Mouse (Mus musculus) thymus, postnatal 10 days (tissue): ENCODE measurements around the gene Arl2.

Experiments
- DNase-seq, 2 experiments: peaks; one replicate each; pipeline ENCODE4 v3.0.0; 2021; ENCODE audit warnings: low spot score in 2 of 2

Arl2 gene

DNA sequence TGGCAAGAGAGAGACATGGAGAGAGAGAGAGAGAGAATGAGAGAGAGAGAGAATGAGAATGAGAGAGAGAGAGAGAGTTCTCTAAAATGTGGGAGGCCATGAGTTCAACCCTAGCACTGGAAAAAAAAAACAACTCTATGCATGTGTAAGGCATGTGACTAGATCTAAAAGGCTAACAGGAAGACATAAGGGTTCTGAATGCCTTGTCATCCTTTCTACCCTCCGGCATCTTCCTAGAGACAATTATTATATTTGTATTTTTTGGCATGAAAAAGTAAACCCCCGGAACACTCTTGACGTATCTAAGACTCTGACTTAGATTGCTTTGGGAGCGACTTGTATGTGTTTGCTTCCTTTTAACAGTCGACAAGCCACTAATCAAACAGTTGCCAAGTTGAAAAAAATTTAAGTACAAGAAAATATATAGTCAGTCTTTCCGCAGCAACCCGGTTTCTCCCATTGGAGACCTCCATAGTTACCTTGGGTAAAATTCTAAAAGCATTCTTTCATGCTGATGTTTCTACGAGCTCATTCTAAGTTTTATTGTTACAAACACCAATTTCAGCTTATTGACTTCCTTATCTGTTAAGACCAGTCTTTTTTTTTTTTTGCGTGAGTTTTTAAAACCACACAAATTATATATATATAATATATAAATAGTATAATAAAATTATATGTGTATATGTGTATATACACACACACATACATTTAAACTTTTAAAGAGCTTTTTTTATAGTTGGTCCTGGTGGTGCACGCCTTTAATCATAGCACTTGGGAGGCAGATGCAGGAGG is 14.4 kb downstream of the Arl2 start:
- no peak for DNase-seq

GRCm38 (mm10) chr19:6126289-6126688 is 15.1 kb downstream of the Arl2 start:
- DNase-seq: peak; percentile 31 to 69

DNA sequence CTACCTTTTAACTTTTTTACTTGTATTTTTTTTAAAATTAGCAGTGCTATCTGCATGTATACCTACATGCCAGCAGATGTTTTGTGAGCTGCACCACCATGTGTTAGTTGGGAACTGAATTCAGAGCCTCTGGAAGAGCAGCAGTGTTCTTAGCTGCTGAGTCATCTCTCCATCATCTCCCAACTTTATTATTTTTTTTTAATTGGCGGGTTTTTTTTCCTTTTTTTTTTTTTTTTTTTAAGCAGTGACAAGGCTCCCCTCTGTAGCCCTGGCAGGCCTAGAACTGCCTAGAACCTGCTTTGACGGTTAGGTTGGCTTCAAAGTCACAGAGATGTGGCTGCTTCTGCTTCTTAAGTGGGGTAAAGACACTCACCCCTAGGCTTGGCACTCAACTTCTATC is 16.4 kb downstream of the Arl2 start:
- no peak for DNase-seq

GRCm38 (mm10) chr19:6123330-6123729 is 18.0 kb downstream of the Arl2 start:
- DNase-seq: no peak

GRCm38 (mm10) chr19:6121761-6122160 is 19.6 kb downstream of the Arl2 start:
- no peak for DNase-seq

GRCm38 (mm10) chr19:6118677-6119185 is 22.6 kb downstream of the Arl2 start:
- DNase-seq: no peak

GRCm38 (mm10) chr19:6117986-6118676 is 23.2 kb downstream of the Arl2 start, which contains the start of gene Sac3d1:
Sac3d1 (minus strand) TSS chr19:6118650.
- DNase-seq: peak; percentile 83

GRCm38 (mm10) chr19:6117346-6117985 is 23.9 kb downstream of the Arl2 start:
- peak in 1 of 2 experiments; percentile 33 for DNase-seq

- no peak for DNase-seq
Observed at GRCm38 (mm10) chr19:6116113-6116850, 25.1 kb downstream of the Arl2 start.

GRCm38 (mm10) chr19:6113116-6113515 is 28.2 kb downstream of the Arl2 start:
- DNase-seq: no peak

DNA sequence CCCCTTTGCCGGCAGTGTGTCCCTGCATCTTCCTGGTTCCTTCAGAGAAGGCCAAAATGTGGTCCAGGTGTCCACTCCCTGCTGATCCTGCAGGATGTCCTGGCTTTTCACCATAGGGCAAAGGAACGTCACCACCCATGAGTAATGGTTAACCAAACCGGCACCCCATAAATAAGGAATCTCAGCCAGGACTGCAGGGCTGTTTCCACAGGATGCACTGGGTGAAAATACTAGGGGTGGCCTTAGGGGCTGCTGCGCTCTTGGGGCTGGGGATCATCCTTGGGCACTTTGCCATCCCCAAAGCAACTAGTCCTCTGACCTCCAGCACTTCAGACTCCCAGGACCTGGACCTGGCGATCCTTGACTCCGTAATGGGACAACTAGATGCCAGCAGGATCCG is 35.8 kb downstream of the Arl2 start, which contains the start of gene Naaladl1:
Gene Naaladl1, plus strand, starts transcription at position 197 of the 400 bp plus-strand sequence.
- DNase-seq: no peak

GRCm38 (mm10) chr19:6104476-6104875 is 36.9 kb downstream of the Arl2 start:
- no peak for DNase-seq

DNA sequence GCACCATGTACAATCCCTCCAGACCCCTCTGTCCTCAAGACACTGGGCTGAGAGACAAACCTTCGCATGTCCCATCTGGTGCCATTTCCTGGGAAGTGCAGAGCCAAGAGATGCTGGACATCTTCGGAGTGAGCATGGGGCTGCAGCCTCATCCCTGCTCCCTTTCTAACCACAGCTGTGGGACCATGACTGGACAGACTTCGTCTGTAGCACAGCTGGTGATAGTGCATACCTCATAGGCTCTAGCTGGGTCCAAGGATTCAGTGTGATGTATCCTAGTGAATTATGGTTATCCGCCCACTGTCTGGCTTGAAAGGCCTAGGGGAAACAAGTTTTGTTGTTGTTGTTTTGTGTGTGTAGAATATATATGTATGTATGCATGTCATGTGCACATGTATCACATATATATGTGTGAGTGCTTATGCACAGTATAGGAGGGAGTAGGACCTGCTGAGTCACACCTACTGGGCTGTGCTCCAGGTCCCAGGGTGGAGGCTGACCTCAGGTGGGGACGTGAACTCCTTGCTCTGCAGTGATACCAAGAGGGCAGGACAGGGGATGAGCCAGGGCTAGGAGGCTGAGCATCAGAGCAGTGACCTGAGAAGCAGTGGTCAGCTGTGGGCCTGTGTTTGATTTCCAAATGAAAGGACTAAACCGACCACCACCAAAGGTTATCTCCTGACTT is 39.0 kb downstream of the Arl2 start:
- DNase-seq: no peak

DNA sequence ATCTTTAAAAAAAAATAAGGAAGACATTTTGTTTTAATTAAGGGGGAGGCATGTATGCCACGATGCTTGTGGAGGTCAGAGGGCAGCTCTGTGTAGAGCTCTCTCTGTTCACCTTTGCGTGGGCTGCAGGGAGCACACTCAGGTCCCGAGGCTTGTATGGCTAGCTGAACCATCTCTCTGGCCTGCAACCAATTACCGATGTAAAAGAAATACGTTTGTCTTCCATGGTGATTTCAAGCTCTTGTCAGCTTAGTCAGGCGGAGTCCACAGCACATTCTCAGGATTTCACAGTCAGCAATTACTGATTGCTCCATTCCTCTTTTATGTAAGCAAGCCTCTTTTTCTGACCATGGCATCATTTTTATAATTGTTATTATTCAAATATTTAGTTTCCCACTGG is 40.2 kb downstream of the Arl2 start:
- no peak for DNase-seq

- DNase-seq: no peak
Observed at GRCm38 (mm10) chr19:6097847-6098246, 43.5 kb downstream of the Arl2 start.

GRCm38 (mm10) chr19:6094119-6094518 is 47.2 kb downstream of the Arl2 start, which contains the start of gene AC131692.1:
AC131692.1 (plus strand) TSS chr19:6094419.
- DNase-seq: no peak

- no peak for DNase-seq
Observed at GRCm38 (mm10) chr19:6088841-6089240, 52.5 kb downstream of the Arl2 start.

DNA sequence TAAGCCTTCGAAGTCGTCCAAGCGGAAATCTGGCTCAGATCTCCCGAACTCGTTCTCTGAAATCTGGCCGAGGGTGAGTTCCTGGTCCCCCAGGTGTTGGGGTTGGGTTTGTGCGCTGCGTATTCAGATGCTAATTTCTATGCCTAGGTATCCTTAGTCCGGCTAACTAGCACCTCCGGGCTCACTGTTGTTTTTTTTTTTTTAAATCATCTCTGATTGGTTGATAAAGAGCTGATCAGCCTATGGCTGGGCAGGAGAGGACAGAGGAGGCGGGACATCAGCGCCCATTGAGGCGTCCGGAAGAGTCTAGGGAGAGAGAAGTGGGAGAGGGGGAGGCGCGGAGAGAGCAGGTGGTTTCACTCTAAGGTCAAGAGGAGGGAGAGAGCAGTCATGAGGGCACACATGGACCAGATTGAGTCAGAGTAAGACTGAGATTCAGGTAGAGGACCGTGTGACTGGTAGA is 55.9 kb downstream of the Arl2 start:
- peak; percentile 52 to 55 for DNase-seq

GRCm38 (mm10) chr19:6084478-6085248 is 56.7 kb downstream of the Arl2 start, which contains the start of the genes Zfpl1 and Cdca5:
Zfpl1 (minus strand) TSS chr19:6084956.
Cdca5 (plus strand) TSS chr19:6084983.
- peak; percentile 94 to 96 for DNase-seq
